Comparison of ENCODE assay signal across 1 mouse cellular context in genomic region chr5:115300035-115300744, GRCm38 (mm10).
TF ChIP-seq lines count a peak whose summit lies in the region.

No protein-coding gene starts in this region.

TF ChIP-seq in CH12.LX, 34 proteins besides CTCF, POLR2A, EP300 and RAD21:
- TF ChIP-seq TCF12 (IDR thresholded peaks at IDR 0.05; ENCODE audit: low read depth, low read length), result no peak
- TF ChIP-seq GABPA (IDR thresholded peaks at IDR 0.05; ENCODE audit: insufficient replicate concordance, low read depth, low read length), result no peak
- TF ChIP-seq KAT2A (IDR thresholded peaks at IDR 0.05; ENCODE audit: insufficient replicate concordance, low read length), result no peak
- no peak for TF ChIP-seq ZC3H11A (IDR thresholded peaks at IDR 0.05; ENCODE audit: low read depth, low read length)
- TF ChIP-seq USF1 (IDR thresholded peaks at IDR 0.05; ENCODE audit: low read depth, low read length), result no peak
- no peak for TF ChIP-seq BHLHE40 (IDR thresholded peaks at IDR 0.05; ENCODE audit: low read depth, low read length)
- TF ChIP-seq ZKSCAN1 (IDR thresholded peaks at IDR 0.05; ENCODE audit: borderline replicate concordance, low read depth, low read length), result no peak
- TF ChIP-seq PAX5 (IDR thresholded peaks at IDR 0.05; ENCODE audit: low read length), result no peak
- 0 out of 2 replicates have a peak, but pooled peaks have one; percentile 10 for TF ChIP-seq MEF2A (IDR thresholded peaks at IDR 0.05; ENCODE audit: borderline replicate concordance, low read depth, low read length)
- TF ChIP-seq ELF1 (IDR thresholded peaks at IDR 0.05; ENCODE audit: low read depth, low read length), result peak; percentile 17; the same call in 1 of the 2 replicates
- peak; percentile 13; the same call in 1 of the 2 replicates for TF ChIP-seq SMC3 (IDR thresholded peaks at IDR 0.05; ENCODE audit: low read depth, low read length)
- 0 out of 2 replicates have a peak, but pooled peaks have one; percentile 10 for TF ChIP-seq IRF4 (IDR thresholded peaks at IDR 0.05; ENCODE audit: low read depth, low read length)
- no peak for TF ChIP-seq ZMIZ1 (IDR thresholded peaks at IDR 0.05; ENCODE audit: low read depth, low read length)
- no peak for TF ChIP-seq USF2 (conservative IDR thresholded peaks at IDR 0.05; ENCODE audit: low read depth, low read length)
- TF ChIP-seq CHD2 (IDR thresholded peaks at IDR 0.05; ENCODE audit: low read length), result no peak
- peak; percentile 2; the same call in 1 of the 2 replicates for TF ChIP-seq UBTF (IDR thresholded peaks at IDR 0.05; ENCODE audit: low read depth, low read length)
- no peak for TF ChIP-seq JUN (IDR thresholded peaks at IDR 0.05; ENCODE audit: insufficient read depth, low read depth, low read length)
- no peak for TF ChIP-seq JUND (conservative IDR thresholded peaks at IDR 0.05; ENCODE audit: low read depth, low read length)
- no peak for TF ChIP-seq TBP (conservative IDR thresholded peaks at IDR 0.05; ENCODE audit: low read depth, low read length)
- TF ChIP-seq MXI1 (IDR thresholded peaks at IDR 0.05; ENCODE audit: low read depth, low read length), result no peak
- 0 out of 2 replicates have a peak, but pooled peaks have one; percentile 21 for TF ChIP-seq MYC (IDR thresholded peaks at IDR 0.05; ENCODE audit: low read depth, low read length)
- TF ChIP-seq CHD1 (IDR thresholded peaks at IDR 0.05; ENCODE audit: low read depth, low read length), result 0 out of 2 replicates have a peak, but pooled peaks have one; percentile 59
- TF ChIP-seq RCOR1 (conservative IDR thresholded peaks at IDR 0.05; ENCODE audit: low read depth, low read length), result 0 out of 2 replicates have a peak, but pooled peaks have one; percentile 30
- no peak; the same call in 1 of the 2 replicates for TF ChIP-seq POLR2AphosphoS2 (IDR thresholded peaks at IDR 0.05; ENCODE audit: low read depth, low read length)
- TF ChIP-seq MAFK (IDR thresholded peaks at IDR 0.05; ENCODE audit: insufficient replicate concordance, low read length), result no peak
- TF ChIP-seq ZNF384 (IDR thresholded peaks at IDR 0.05; ENCODE audit: low read depth, low read length), result peak; percentile 96
- no peak for TF ChIP-seq NELFE (IDR thresholded peaks at IDR 0.05; ENCODE audit: low read depth, low read length)
- TF ChIP-seq E2F4 (IDR thresholded peaks at IDR 0.05; ENCODE audit: insufficient replicate concordance, low read depth, low read length), result no peak
- TF ChIP-seq ETS1 (conservative IDR thresholded peaks at IDR 0.05; ENCODE audit: low read depth, low read length), result no peak
- TF ChIP-seq SIN3A (IDR thresholded peaks at IDR 0.05; ENCODE audit: low read length), result peak; percentile 77
- 0 out of 2 replicates have a peak, but pooled peaks have one; percentile 37 for TF ChIP-seq MAX (IDR thresholded peaks at IDR 0.05; ENCODE audit: low read length)
- TF ChIP-seq MAZ (IDR thresholded peaks at IDR 0.05; ENCODE audit: low read depth, low read length), result peak; percentile 58; the same call in 1 of the 2 replicates
- TF ChIP-seq NRF1 (IDR thresholded peaks at IDR 0.05; ENCODE audit: low read depth, low read length), result no peak
- 0 out of 2 replicates have a peak, but pooled peaks have one; percentile 11 for TF ChIP-seq HCFC1 (IDR thresholded peaks at IDR 0.05; ENCODE audit: low read depth, low read length)
TF ChIP-seq in CH12.LX: peak in this region for 13.
